Mouse (Mus musculus) left cerebral cortex, postnatal 14 days (tissue): ENCODE data around the gene Olfr1274-ps. TPM values are rescaled to one million over a fixed set of nuclear protein-coding genes. Genes with fewer than 3 reads are reported as not detected.
A peak's percentile ranks its signal among the peaks of the same experiment; 100 is the strongest.
"Not testable (repeated sequence)": the region's sequence is repeated elsewhere in the genome, so short reads cannot be mapped to it uniquely, and the experiment has no call there.

Experiments
- DNase-seq, 2 experiments: peaks; one replicate each; pipeline ENCODE4 v3.0.0; 2021 to 2022; ENCODE audit warnings: low spot score in 2 of 2, mixed read lengths in 1 of 2
- intact Hi-C: fragments of 180-260 bp; cut with DNase I; formaldehyde crosslinking; loops from one replicate; pipeline ENCODE4 v1.15.1; 2025
- long read RNA-seq, 2 experiments: library from polyadenylated mRNA; stranded (forward); transcript quantifications; one replicate each; pipeline ENCODE4 v2.0.0; 2021
- total RNA-seq, 2 experiments: library from RNA; stranded (reverse); gene quantifications; 2 replicates each; pipeline ENCODE4 v1.2.3; 2021

Olfr1274-ps gene
- total RNA-seq, result not detected
- long read RNA-seq, experiment 1, result 0 reads
- long read RNA-seq, experiment 2, result 0 reads

DNA sequence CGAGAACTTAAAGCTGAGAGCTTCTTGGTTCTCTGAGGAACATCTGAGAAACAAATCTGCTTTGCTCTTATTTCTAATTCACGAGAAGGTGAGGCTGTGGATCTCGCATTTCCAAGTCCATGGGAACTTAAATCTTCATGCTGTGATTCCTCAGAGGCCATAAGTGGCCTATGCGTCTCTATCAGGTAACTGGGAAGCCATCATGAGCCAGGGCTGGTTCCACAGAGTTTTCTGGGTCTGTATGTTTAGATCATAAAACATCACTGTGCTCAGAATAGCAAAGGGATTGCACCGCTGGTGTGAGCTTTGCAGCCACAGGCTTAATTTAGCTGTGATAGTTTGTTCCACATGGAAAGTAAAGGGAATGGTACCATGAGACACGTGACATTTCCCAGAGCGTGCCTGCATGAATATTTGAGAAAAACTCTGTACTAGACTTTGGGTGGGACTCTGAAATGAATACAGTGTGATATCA lies at the start of gene Olfr1274-ps:
Gene Olfr1274-ps, plus strand, starts transcription at position 51 of the 475 bp plus-strand sequence.
- intact Hi-C loops, DNase-seq: not testable (repeated sequence)

DNA sequence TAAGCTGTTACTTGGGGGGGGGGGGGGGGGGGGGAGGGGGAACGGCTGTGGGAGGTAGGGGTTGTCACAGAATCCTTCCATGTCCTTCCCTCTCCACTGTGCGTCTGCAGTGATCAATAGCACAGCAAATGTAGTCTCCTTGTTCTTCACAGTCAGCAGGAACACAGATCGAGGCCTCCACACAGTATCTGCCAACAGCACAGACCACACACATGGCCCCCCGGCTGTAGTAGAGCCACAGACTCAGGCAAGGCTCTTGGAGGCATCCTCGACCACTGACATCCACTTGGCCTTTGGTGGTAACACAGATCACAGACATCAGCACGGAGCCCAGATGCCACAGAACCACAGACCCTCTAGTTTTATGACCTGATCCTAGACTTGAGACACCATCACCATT lies 47.4 kb upstream of the Olfr1274-ps start:
- intact Hi-C loops, DNase-seq: not testable (repeated sequence)

DNA sequence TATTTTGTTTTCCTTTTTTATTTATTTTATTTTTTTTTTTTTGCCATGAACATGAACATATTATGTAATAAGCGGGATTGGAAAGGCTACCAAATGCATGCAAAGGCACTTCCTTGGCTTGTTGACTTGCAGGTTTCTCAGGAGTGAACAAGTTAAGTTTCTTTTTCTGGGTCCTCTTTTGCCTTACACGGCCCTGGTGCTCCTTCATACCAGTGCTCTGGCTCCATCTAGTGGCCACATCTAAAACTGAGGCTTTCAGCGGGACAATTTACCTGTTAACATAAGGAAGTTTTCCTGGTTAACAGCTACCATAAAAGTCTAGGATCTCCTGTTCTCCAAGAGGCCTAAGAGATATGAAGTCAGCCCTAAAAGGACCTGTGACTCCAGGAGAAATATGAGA lies 46.9 kb upstream of the Olfr1274-ps start:
- intact Hi-C loops, DNase-seq: not testable (repeated sequence)

DNA sequence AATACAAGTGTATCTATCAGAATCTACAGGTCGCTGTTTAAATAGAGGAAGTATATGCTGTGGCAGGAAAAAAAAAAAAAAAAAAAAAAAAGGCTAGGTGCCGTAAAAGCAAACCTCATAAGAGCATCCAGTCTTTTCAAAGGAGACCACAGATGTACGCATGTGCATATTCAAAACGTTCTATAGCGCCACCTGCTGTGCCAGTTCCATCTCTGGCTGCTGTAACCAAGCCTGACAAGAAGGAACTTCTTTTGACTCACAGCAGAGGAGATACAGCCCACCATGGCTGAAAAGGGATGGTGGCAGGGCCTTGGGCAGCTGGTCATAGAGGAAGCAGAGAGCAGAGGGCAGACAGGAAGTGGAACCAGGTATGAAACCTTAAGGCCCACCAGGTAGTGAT lies 39.3 kb upstream of the Olfr1274-ps start:
- intact Hi-C loops, DNase-seq: not testable (repeated sequence)

GRCm38 (mm10) chr2:90360199-90360598 lies 38.3 kb upstream of the Olfr1274-ps start:
- DNase-seq, intact Hi-C loops: not testable (repeated sequence)

DNA sequence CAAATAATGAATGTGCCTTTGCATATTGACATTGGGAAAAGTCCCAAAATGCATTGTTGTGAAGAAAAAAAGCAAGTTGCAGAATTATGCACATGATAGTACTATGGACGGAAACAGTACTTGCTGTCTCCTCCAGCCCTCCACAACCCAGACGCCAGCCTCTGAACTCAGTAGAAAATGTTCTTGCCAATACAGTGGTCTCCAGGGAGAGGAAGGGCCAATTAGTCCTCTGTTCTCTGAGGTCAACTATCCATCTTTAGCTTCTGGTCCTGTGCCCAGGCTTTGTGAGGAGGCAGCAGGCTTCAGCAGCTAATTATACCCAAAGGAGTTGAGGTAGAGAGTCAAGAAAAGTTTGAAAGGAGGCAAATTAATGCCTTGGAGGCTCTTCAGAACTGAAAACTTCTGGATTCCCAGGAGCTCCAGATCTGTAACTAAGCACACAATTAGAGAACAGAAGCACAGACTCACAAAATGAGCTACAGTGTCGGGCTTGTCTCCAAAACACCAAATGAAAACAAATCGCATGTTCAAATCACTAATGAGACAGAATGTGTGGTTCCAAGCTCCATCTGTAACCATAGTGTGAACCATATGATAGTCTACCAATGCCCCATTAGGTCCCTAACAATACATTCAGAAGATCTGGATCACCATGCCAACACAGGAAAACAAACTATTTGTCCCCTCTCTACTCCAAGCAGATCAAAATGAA lies 15.8 kb downstream of the Olfr1274-ps start:
- intact Hi-C loops, DNase-seq: not testable (repeated sequence)

DNA sequence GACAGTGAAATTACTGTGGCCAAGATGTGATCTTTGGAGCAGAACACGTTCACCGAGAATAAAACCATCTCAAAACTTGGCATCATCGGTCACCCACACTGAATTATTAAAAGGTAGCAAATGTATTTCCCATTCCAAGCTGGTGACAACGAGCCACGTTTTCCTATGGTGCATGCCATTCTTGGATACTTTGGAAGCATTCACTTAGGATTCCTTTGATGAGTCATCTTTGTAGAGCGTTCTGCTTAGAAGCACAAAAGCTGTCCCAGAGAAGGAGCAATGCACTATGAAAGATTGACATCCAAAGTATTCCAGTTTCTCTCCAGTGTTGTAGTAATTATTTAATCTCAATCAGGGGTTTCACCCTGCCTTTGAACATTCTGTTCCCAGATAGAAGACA lies 23.8 kb downstream of the Olfr1274-ps start:
- DNase-seq, intact Hi-C loops: not testable (repeated sequence)

- DNase-seq, intact Hi-C loops: not testable (repeated sequence)
These were observed 26.5 kb downstream of the Olfr1274-ps start for GRCm38 (mm10) chr2:90424937-90425336.

DNA sequence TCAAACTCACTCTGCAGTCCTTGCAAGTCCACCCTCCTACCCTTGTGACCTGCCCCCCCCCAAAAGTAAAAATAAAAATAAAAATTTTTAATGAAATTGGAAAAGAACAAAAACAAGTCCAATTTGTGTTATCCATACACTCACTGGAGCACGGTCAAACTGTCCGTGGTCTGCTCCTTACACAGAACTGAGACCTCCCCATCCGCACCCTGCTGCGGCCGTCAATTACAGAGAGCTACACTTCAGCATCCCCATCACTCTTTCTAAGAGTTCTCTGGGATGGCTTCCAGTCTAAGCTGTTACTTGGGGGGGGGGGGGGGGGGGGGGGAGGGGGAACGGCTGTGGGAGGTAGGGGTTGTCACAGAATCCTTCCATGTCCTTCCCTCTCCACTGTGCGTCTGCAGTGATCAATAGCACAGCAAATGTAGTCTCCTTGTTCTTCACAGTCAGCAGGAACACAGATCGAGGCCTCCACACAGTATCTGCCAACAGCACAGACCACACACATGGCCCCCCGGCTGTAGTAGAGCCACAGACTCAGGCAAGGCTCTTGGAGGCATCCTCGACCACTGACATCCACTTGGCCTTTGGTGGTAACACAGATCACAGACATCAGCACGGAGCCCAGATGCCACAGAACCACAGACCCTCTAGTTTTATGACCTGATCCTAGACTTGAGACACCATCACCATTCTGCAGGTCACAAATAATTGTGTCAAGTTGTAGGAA lies 30.7 kb downstream of the Olfr1274-ps start:
- intact Hi-C loops, DNase-seq: not testable (repeated sequence)

DNA sequence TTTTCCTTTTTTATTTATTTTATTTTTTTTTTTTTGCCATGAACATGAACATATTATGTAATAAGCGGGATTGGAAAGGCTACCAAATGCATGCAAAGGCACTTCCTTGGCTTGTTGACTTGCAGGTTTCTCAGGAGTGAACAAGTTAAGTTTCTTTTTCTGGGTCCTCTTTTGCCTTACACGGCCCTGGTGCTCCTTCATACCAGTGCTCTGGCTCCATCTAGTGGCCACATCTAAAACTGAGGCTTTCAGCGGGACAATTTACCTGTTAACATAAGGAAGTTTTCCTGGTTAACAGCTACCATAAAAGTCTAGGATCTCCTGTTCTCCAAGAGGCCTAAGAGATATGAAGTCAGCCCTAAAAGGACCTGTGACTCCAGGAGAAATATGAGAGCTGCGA lies 31.3 kb downstream of the Olfr1274-ps start:
- DNase-seq, intact Hi-C loops: not testable (repeated sequence)

GRCm38 (mm10) chr2:90437453-90437852 lies 39.0 kb downstream of the Olfr1274-ps start:
- intact Hi-C loops, DNase-seq: not testable (repeated sequence)

GRCm38 (mm10) chr2:90440169-90440568 lies 41.7 kb downstream of the Olfr1274-ps start:
- intact Hi-C loops, result not testable (repeated sequence)
- DNase-seq, result peak in 1 of 2 experiments; percentile 12

DNA sequence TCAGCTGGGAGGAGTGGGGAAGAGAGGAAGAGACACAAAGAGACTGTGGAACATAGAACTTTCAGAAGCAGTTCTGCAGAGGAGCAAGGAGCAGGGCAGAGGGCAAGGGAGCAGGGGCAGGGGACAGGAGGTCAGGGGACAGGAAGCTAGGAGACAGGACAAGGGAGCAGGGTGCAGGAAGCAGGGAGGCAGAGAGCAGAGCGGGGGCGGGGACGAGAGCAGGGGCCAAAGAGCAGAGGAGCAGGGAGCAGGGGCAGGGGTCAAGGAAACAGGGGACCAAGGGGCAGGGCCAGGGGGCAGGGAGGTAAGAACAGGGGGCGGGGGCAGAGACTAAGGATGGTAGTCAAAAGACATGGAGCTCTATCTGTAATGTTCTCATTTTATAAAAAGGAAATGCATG lies 43.3 kb downstream of the Olfr1274-ps start:
- intact Hi-C loops, DNase-seq: not testable (repeated sequence)

GRCm38 (mm10) chr2:90443811-90444210 lies 45.3 kb downstream of the Olfr1274-ps start:
- DNase-seq, result peak in 1 of 2 experiments; percentile 35
- intact Hi-C loops, result no loop called here

GRCm38 (mm10) chr2:90448967-90449740 lies 50.7 kb downstream of the Olfr1274-ps start:
- DNase-seq, result no peak

DNA sequence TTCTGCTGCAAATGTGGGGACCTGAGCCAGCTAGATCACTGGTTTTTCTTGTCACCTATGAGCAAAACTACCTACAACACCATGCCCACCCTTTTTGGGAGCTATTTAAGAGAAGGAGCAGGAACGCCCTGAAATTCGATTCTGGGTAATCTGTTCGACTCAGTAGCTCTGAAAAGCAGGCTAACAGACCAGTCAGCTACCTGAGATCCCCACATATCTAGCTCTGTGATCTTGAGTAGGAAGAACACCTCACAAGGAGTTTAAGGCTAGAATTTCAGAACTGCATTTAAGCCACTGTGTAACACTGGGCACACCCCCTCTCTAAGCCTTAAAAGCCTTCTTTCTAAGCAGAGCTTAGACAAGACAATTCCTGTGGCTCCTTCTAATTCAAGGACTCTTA lies 53.9 kb downstream of the Olfr1274-ps start:
- intact Hi-C loops, result no loop called here
- no peak for DNase-seq

More at GRCm38 (mm10) chr2:90448967-90449740, 50.7 kb downstream of the Olfr1274-ps start:
- intact Hi-C loops, result no loop called here
